Mouse (Mus musculus) retina, postnatal 7 days (tissue): ENCODE results near the gene Mfap1b.
A peak's percentile ranks its signal among the peaks of the same experiment; 100 is the strongest.
"Not testable (repeated sequence)": the region's sequence is repeated elsewhere in the genome, so short reads cannot be mapped to it uniquely, and the experiment has no call there.

ENCODE experiments used
- DNase-seq: peaks from one replicate; pipeline ENCODE4 v3.0.0-alpha.2; 2012; ENCODE audit warnings: low read depth, low spot score

Gene Mfap1b

GRCm38 (mm10) chr2:121473301-121474179 is at the start of gene Mfap1b:
TSS of gene Mfap1b (minus strand) at chr2:121474067.
- peak; percentile 80 for DNase-seq

GRCm38 (mm10) chr2:121522830-121523229 is 49.0 kb upstream of the Mfap1b start:
- not testable (repeated sequence) for DNase-seq

- no peak for DNase-seq
These were observed 48.1 kb upstream of the Mfap1b start for GRCm38 (mm10) chr2:121522006-121522405.

GRCm38 (mm10) chr2:121518711-121519110 is 44.8 kb upstream of the Mfap1b start:
- not testable (repeated sequence) for DNase-seq

GRCm38 (mm10) chr2:121518106-121518505 is 44.2 kb upstream of the Mfap1b start:
- no peak for DNase-seq

GRCm38 (mm10) chr2:121514211-121514610 is 40.3 kb upstream of the Mfap1b start:
- DNase-seq, result no peak

- DNase-seq, result not testable (repeated sequence)
These were observed 39.3 kb upstream of the Mfap1b start for GRCm38 (mm10) chr2:121512991-121513765.

- no peak for DNase-seq
These were observed 37.5 kb upstream of the Mfap1b start for GRCm38 (mm10) chr2:121511401-121511800.

- DNase-seq, result peak; percentile 13
These were observed 35.7 kb upstream of the Mfap1b start for GRCm38 (mm10) chr2:121509584-121509983.

- DNase-seq, result no peak
These were observed 34.1 kb upstream of the Mfap1b start for GRCm38 (mm10) chr2:121507951-121508330.

- no peak for DNase-seq
These were observed 33.5 kb upstream of the Mfap1b start for GRCm38 (mm10) chr2:121507173-121507950.

- DNase-seq, result peak; percentile 76
These were observed 32.3 kb upstream of the Mfap1b start, which contains the start of the genes Mfap1a and Wdr76 for GRCm38 (mm10) chr2:121505942-121506882. TSS of gene Mfap1a (minus strand) at chr2:121506665. TSS of gene Wdr76 (plus strand) at chr2:121506723.

GRCm38 (mm10) chr2:121501550-121501949 is 27.7 kb upstream of the Mfap1b start:
- DNase-seq, result not testable (repeated sequence)

- not testable (repeated sequence) for DNase-seq
These were observed 10.5 kb upstream of the Mfap1b start for GRCm38 (mm10) chr2:121484403-121484802.

- DNase-seq, result no peak
These were observed 9.7 kb upstream of the Mfap1b start for GRCm38 (mm10) chr2:121483576-121483975.

GRCm38 (mm10) chr2:121480916-121481315 is 7.0 kb upstream of the Mfap1b start:
- DNase-seq, result not testable (repeated sequence)

GRCm38 (mm10) chr2:121480498-121480897 is 6.6 kb upstream of the Mfap1b start:
- DNase-seq, result peak; percentile 25

- DNase-seq, result no peak
These were observed 3.8 kb upstream of the Mfap1b start for GRCm38 (mm10) chr2:121477491-121478266.

- DNase-seq, result not testable (repeated sequence)
These were observed 1.4 kb upstream of the Mfap1b start for GRCm38 (mm10) chr2:121475306-121475705.

GRCm38 (mm10) chr2:121474180-121474535 is 291 bp upstream of the Mfap1b start:
- no peak for DNase-seq
